Mouse (Mus musculus) embryo, embryonic 10 days (tissue): ENCODE measurements around the gene Megf8.

Experiments used
- DNase-seq: peaks from one replicate; pipeline ENCODE4 v3.0.0-alpha.2; 2015; ENCODE audit warnings: low spot score

Gene Megf8

DNA sequence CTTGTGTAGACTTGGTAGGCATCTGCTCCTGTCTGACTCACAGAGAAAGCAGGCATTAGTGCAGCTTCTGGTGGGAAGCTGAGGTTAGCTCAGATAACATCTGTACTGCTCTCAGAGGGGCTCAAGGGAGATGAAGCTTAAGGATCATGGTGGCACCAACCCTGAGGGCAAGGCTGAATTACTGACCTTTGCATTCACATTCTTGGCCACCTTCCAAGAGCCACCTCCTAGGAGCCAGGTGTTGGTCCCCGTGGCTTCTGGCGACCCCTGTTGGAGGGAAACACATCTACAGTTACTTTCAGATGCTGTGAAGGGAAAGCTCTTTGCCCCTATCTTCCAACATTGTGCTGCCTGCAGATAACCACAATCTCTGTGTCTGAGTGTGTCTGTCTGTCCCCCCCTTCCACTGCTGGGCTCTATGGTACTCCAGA, 85.7 kb downstream of the Megf8 start:
- peak; percentile 77 for DNase-seq

DNA sequence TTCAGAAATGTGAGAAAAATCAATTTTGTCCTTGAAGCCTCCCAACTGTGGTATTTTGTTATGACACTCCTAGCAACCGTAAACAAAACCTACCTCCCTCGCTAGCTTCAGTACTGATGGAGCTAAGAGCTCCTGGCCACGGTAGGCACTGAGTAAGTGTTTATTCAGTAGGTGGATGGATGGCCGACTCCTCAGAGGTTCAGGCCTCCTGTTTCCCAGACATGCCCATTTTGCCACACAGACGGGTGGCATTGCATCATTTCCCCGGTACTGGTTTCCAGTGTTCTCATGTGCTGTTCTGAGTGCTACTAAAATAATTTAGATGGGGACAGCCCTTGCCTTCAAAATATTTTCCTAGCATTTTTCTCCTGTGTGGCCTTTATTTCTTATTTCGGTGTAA, 89.5 kb downstream of the Megf8 start:
- DNase-seq, result no peak

GRCm38 (mm10) chr7:25409114-25409760, 92.3 kb downstream of the Megf8 start:
- DNase-seq, result peak; percentile 62

GRCm38 (mm10) chr7:25410969-25411615, 94.1 kb downstream of the Megf8 start:
- no peak for DNase-seq

- no peak for DNase-seq
These were observed 94.9 kb downstream of the Megf8 start for GRCm38 (mm10) chr7:25411861-25412260.

DNA sequence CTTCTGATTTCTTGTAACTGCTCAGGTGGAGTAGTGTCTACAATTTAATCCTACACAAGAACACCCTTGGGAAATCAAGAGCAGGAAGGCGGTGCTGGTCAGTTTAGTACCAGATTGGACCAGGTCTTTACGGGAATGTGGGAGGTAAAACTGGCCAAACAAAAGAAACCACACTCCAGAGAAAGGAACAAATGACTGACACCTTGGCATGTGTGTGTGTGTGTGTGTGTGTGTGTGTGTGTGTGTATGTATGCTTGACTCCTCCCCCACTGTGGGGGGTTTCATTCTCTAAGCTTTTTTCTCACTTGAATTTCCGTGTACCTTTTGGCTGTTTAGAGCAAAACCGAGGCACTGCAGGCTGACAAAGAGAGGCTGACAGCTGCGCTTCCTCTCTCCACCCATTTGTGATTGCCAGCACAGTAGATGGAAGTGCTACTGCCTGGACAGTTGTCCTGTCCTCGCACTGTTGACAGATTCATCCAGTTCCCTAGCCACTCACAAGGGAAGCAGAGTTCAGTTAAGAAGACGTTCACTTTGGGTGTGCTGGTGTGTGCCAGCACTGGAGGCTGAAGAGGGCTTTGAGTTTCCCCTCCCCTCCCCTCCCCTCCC, 96.0 kb downstream of the Megf8 start, which contains the start of gene Cxcl17:
Gene Cxcl17, minus strand, starts transcription at position 54 of the 609 bp plus-strand sequence.
- no peak for DNase-seq
